In the genomic region with DNA sequence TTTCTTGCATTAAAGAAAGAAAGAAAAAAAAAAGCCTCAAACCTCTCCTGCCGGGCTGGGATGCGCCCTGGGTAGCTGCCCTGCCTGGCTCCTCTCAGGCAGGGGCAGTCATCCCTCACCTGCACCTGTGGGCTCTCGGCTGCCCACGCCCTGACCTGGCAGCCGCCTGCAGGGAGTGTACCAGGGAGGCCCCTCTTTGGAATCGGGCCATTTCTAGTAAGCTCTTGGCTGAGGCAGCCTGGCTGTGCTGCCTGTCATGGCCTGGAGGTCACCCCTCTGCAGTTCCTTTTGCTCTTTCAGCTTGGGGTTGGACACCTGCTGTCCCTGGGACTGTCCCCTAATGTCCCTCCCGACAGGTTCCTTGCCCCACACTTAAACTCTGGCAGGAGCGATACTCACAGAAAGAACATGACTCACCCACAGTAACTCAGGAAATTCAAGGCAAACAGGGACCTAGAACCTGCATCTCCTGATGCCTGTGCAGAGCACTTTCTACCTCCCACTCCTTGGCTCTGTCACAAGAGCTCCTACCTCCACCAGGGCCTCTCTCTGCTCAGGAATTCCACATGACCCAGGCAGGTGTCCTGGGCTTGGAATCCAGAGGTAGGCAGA, we compare ENCODE assay signal across 10 mouse cellular contexts. TPM values are rescaled to one million over a fixed set of nuclear protein-coding genes. Genes with fewer than 3 reads are reported as not detected.
DNase-seq lines count a peak whose midpoint lies in the region; ATAC-seq and TF ChIP-seq lines count a peak whose summit lies in the region.
"Had no signal": no experiment of that assay in that cellular context is flagged by ENCODE, and none has a peak within 500 bp of the region (broad histone marks: within the 10 kb centered on the region; RNA-seq: fewer than 3 reads in every experiment).

No protein-coding gene starts in this region.

- 45% methylated on average over 8 of the region's 8 CpGs for WGBS in lung, embryonic 14.5 days
- 40% methylated on average over 8 of the region's 8 CpGs for WGBS in forebrain, embryonic 13.5 days
- 48% methylated on average over 8 of the region's 8 CpGs for whole genome bisulfite sequencing in kidney, adult 2 months
- WGBS in midbrain, embryonic 15.5 days, result 38% methylated on average over 8 of the region's 8 CpGs

- H3K27ac ChIP-seq in lung, embryonic 14.5 days (ENCODE audit: low read depth), result peak overlapping the region; percentile 30; the same call in 1 of the 2 replicates
- H3K27ac ChIP-seq in forebrain, embryonic 13.5 days, result peak overlapping the region; percentile 72
- H3K27ac ChIP-seq in kidney, adult 2 months (ENCODE audit: insufficient read depth, low read depth, low read length), result no peak overlapping the region
- H3K27ac ChIP-seq in midbrain, embryonic 15.5 days, result peak overlapping the region; percentile 80

- TF ChIP-seq POLR2A in kidney, adult 2 months (IDR thresholded peaks at IDR 0.05; ENCODE audit: low read depth, low read length), result no peak

- no peaks in the 10 kb centered on the region for H3K27me3 ChIP-seq in lung, embryonic 14.5 days (ENCODE audit: insufficient read depth, low read length)
- no peaks in the 10 kb centered on the region for H3K27me3 ChIP-seq in forebrain, embryonic 13.5 days
- H3K27me3 ChIP-seq in kidney, adult 2 months (replicated peaks; ENCODE audit: control insufficient read depth, insufficient read depth, low read length), result no peaks in the 10 kb centered on the region
- H3K27me3 ChIP-seq in midbrain, embryonic 15.5 days (replicated peaks), result no peaks in the 10 kb centered on the region

- no peak overlapping the region for H3K4me3 ChIP-seq in lung, embryonic 14.5 days (ENCODE audit: low read depth, low read length)
- no peak overlapping the region for H3K4me3 ChIP-seq in forebrain, embryonic 13.5 days
- no peak overlapping the region for H3K4me3 ChIP-seq in kidney, adult 2 months (ENCODE audit: insufficient read depth, low read depth, low read length)
- no peak overlapping the region for H3K4me3 ChIP-seq in midbrain, embryonic 15.5 days

- no peak for ATAC-seq in lung, embryonic 14.5 days (ENCODE audit: insufficient read depth)
- ATAC-seq in forebrain, embryonic 13.5 days, result no peak
- ATAC-seq in midbrain, embryonic 15.5 days (replicated peaks), result no peak

- no peaks in the 10 kb centered on the region for H3K36me3 ChIP-seq in lung, embryonic 14.5 days (ENCODE audit: insufficient read depth)
- H3K36me3 ChIP-seq in forebrain, embryonic 13.5 days (ENCODE audit: poor library complexity, severe bottlenecking), result no peaks in the 10 kb centered on the region
- H3K36me3 ChIP-seq in kidney, adult 2 months (ENCODE audit: control insufficient read depth, insufficient read depth, low read length), result no peaks in the 10 kb centered on the region
- H3K36me3 ChIP-seq in midbrain, embryonic 15.5 days (replicated peaks), result no peaks in the 10 kb centered on the region

- no peak overlapping the region for H3K9ac ChIP-seq in lung, embryonic 14.5 days
- 0 out of 2 replicates have a peak overlapping the region, but pooled peaks have one; percentile 14 for H3K9ac ChIP-seq in forebrain, embryonic 13.5 days
- 0 out of 2 replicates have a peak overlapping the region, but pooled peaks have one; percentile 10 for H3K9ac ChIP-seq in midbrain, embryonic 15.5 days

- no peak for DNase-seq in lung, embryonic 14.5 days
- DNase-seq in lung, postnatal 25 days (ENCODE audit: low spot score), result no peak
- peak; percentile 63 for DNase-seq in kidney, adult 2 months
- DNase-seq in right cerebral cortex, postnatal 36 days (ENCODE audit: low spot score in 2 of 2), result no peak
- DNase-seq in gastrocnemius, postnatal 25 days, result no peak
- DNase-seq: embryo, embryonic 11 days; gastrocnemius, postnatal 36 days; lung, postnatal 10 days had no signal

- no peaks in the 10 kb centered on the region for H3K9me3 ChIP-seq in lung, embryonic 14.5 days (ENCODE audit: low read depth, low read length)
- no peaks in the 10 kb centered on the region for H3K9me3 ChIP-seq in forebrain, embryonic 13.5 days (replicated peaks)
- H3K9me3 ChIP-seq in midbrain, embryonic 15.5 days, result no peaks in the 10 kb centered on the region

- no peak for TF ChIP-seq CTCF in lung, embryonic 14.5 days (IDR thresholded peaks at IDR 0.05; ENCODE audit: low read depth)
- no peak for TF ChIP-seq CTCF in kidney, adult 2 months (conservative IDR thresholded peaks at IDR 0.05; ENCODE audit: insufficient read depth, insufficient read length, low read depth, low read length)

- no peak overlapping the region for H3K4me2 ChIP-seq in lung, embryonic 14.5 days
- no peak overlapping the region for H3K4me2 ChIP-seq in forebrain, embryonic 13.5 days
- no peak overlapping the region for H3K4me2 ChIP-seq in midbrain, embryonic 15.5 days

- peaks cover 8% of the 10 kb centered on the region for H3K4me1 ChIP-seq in lung, embryonic 14.5 days (ENCODE audit: insufficient read depth)
- peaks cover 24% of the 10 kb centered on the region for H3K4me1 ChIP-seq in forebrain, embryonic 13.5 days
- peaks cover 13% of the 10 kb centered on the region; the same call in 1 of the 2 replicates for H3K4me1 ChIP-seq in kidney, adult 2 months (ENCODE audit: control insufficient read depth, insufficient read depth, low read length)
- peaks cover 21% of the 10 kb centered on the region for H3K4me1 ChIP-seq in midbrain, embryonic 15.5 days

RNA-seq across cellular contexts. Expression of a gene that starts 52.1 kb away (rescaled TPM):
- polyA plus RNA-seq in lung, embryonic 14.5 days (2014; fragmentation: Nextera tagmentation; extraction: Ambion mirVana), result 0.46 and 1.1 TPM in 2 replicates
- polyA plus RNA-seq in forebrain, embryonic 13.5 days (2015; fragmentation: Nextera tagmentation; extraction: Ambion mirVana), result 0.18 TPM in 1 of 2 replicates, not detected in the other
- 0.16 and 0.34 TPM in 2 replicates for polyA plus RNA-seq in kidney, adult 2 months (2012; rRNA removed)
- polyA plus RNA-seq in midbrain, embryonic 15.5 days (2015; fragmentation: Nextera tagmentation; extraction: Ambion mirVana), result 0.15 TPM in 1 of 2 replicates, not detected in the other
- total RNA-seq in gastrocnemius, postnatal 25 days (2021), result under 1 TPM; 0.33 to 0.78 TPM
